Mouse (Mus musculus): Measurements from ENCODE around the gene Clgn.
A peak's percentile ranks its signal among the peaks of the same experiment; 100 is the strongest.

Clgn gene

GRCm38 (mm10) chr8:83389316-83390005, at the start of gene Clgn:
TSS of gene Clgn (plus strand) at chr8:83389867.
- peak; percentile 92 for DNase-seq

- DNase-seq = no peak
These were observed 47.6 kb upstream of the Clgn start for GRCm38 (mm10) chr8:83342076-83342475.

- peak; percentile 63 for DNase-seq
These were observed 47.0 kb upstream of the Clgn start for GRCm38 (mm10) chr8:83342693-83343092.

DNA sequence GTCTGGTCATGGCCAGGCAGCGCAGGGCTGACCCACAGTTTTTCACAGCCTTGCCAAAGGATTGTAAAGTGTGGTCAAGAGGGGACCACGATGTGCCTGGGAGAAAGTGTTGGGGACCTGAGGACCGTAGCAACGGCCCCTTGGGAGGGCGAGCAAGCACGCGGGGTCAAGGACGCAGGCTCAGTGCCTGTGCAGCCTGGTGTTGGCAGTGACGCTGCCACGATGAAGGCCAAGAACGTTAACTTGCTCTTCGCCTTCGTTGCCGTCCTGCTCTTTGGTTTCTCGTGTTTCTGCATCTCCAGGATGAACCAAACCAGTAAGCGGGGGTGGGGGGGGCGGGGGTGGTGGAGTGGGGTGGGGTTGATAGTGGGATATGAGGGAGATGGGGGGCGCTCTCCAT, 41.4 kb upstream of the Clgn start, which contains the start of gene Mgat4d:
Mgat4d (plus strand) TSS at position 209 of the 400 bp plus-strand sequence.
- DNase-seq = no peak

DNA sequence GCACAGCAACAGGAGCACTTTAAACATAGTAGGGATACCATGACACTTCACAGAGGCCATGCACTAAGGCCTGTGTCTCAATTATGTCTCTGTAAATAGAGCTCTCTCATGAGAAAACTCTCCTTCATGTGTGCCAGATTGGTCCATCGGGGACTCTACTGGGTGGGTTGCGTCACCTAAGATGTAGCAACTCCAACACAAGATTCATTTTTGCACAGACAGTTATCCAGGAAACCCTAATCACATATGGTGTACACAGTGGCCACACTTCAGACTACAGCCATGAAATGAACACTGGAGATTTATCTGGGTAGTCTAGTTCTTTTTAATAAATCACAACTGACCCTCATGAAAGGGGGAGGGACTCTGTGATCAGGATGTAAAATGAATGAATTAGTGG, 38.4 kb upstream of the Clgn start:
- DNase-seq = no peak

DNA sequence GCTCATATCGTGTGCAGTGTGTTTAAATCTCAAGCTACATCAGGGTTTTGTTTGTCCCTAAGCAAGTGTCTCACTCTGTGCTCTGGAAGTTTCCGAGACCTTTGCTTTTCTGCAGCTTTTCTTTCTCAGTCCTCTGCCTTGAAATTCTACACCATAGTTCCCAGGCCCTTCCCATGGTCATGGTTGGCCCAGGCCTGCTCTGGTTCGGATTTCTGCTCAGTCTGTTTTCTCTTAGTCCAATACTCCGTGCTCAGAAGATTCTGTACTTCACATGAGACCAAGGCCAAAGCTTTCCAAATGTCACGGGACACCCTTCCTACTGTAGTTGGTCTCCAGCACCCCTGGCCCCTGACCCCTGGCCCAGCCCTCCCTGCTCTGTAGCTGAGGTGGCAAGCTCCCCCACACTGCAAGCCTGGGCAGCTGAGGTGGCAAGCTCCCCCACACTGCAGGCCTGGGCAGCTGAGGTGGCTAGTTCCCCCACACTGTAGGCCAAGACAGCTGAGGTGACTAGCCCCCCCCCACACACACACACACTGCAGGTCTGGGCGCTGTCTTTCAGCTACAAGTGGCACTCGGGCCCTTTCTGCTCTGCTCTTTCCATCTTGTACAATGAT, 26.4 kb upstream of the Clgn start:
- DNase-seq = peak; percentile 6

GRCm38 (mm10) chr8:83377231-83377630, 12.4 kb upstream of the Clgn start:
- no peak for DNase-seq

DNA sequence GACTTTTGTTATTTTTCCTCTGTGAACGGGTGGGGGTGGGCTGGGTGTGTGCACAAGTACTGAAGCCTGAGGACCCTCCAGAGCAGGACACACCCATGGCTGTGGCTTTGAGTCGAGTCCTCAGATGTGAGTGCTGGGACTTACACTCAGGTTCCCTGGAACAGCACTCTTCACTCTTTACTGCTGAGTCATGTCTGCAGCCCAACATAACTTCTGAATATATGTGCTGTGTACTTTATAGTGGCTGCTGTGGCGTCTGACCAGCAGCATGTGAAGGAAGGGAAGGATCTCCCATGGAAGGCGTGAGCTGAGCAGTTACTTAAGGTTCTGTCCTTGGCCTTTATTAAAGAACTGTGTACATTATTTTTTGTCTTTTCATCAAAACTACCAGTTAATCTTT, 9.5 kb upstream of the Clgn start:
- DNase-seq = no peak

DNA sequence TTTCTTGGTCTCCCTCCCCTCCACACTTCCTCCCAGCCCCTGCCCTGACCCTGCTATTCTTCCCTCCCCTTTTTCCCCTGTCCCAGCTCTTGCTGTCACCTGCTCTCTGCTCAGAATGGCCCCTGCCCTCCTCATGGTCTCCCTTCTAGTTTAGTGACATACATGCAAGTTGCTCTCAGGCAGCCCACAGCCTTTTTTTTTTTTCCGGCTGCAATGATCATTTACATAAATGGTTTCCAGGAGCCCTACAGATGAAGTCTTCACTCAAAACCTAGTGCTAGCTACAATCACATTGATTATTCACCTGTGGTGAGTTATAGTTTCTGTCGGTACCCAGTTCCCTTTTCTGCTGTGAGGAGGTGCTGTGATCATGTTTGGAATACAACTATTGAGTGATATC, 8.7 kb upstream of the Clgn start:
- DNase-seq = no peak

GRCm38 (mm10) chr8:83382850-83383249, 6.8 kb upstream of the Clgn start:
- DNase-seq = no peak

GRCm38 (mm10) chr8:83390006-83390701, 487 bp downstream of the Clgn start:
- no peak for DNase-seq

DNA sequence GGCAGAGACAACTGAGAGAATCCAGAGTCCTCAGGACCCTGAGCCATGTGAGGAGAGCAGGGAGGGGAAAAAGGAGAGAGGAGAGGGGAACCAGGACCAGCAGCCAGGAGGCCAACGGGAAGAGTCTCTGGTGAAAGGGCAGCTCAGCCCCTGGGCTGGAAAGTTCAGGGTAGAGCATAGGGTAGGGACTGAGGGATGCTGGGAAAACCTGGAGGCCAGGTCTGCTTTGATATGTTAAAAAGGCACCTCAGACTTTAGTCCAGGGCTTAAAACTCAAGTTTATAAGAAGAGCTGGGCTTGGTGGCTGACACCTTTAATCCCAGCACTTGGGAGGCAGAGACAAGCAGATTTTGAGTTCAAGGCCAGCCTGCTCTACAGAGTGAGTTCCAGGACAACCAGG, 2.9 kb downstream of the Clgn start:
- no peak for DNase-seq

DNA sequence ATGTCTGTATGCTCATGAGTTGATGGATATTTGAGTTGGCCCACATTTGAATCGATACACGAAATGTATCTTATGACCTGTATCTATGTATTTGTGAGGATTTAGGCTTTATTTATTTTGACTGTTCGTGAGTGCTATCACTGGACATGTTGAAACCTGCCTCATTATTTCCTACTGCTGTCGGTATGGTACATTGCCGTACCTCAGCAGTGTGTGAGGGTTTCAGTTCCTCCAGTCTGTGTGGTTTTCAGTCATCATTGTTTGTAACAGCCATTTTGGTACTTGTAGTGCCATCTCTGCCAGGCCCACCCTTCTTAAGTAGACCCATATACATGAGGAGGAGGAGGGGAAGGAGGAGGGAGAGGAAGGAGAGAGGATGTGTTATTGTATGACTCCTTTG, 4.7 kb downstream of the Clgn start:
- no peak for DNase-seq

DNA sequence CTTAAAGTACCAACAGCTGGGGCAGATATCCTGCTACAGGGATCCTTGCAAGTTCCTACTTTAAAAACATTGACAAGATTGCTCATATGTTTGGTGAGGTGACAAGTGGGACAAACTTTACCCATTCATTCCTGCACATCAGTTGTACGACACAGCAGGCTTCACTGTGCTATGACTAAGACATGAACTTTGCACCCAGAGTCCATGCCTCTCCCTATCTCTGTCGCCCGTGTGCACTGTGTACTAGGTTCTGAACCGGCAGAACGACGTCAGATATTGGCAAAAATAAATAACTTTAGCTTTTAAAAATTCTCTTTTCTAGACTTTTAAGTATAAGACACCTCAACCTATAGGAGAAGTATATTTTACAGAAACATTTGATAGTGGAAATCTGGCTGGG, 7.0 kb downstream of the Clgn start:
- no peak for DNase-seq

DNA sequence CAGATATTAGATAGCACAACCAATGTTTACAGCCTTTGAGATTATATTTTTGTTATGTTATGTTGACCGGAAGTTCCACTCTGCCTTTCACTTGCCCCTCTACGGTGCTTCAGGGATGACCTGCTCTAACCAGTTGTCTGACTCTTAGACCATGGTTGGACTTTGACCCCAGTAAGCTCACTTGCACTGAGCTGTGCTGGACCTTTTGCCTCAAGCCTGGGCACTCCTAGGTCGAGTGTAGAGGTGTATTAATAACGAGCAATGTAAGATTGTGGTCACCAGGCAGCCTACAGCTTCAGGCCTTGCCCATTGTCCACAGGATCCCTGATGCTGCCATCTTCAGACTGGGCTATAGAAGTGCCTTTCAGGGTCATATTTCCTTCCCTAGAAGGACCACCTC, 8.1 kb downstream of the Clgn start:
- DNase-seq = no peak

- no peak for DNase-seq
These were observed 15.9 kb downstream of the Clgn start for GRCm38 (mm10) chr8:83405548-83405947.

DNA sequence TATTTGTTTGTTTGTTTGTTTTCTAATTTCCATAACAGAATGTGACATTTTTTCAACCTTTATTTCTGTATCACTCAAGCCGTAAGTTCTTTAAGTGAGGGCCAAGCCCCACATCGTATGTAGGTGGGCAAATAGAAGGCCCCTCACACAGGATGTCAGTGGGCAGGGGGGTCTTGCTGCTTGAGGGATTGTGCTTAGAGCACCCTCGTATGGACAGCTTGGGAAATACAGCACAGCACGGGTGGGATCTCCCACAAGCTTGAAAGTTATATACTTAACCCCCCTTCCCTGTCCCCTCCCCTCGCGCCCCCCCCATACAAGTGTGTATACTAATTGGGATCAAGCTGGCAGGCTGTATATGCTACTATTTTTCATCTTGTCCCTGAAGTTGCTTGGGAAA, 17.2 kb downstream of the Clgn start:
- peak; percentile 54 for DNase-seq

DNA sequence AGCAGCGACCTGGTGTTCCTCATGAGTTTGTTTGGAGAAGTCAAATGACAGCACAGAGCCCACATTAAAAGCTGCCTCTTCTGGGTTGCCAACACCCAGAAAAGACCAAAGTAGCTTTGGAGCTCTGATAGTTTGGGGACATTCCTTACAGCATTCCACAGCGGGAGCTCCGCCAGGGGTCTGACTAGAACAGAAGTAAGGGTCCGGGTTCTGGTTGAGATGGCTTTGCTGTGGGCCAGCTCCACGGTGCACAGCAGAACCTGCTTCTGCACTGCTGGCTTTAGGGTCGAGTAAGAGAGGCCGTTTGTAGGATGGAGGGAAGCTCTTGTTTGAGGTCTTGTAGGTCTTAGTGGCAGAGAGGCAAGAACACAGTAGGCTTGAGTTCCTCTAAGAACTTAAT, 18.8 kb downstream of the Clgn start:
- DNase-seq = no peak

GRCm38 (mm10) chr8:83416878-83417277, 27.2 kb downstream of the Clgn start:
- no peak for DNase-seq

DNA sequence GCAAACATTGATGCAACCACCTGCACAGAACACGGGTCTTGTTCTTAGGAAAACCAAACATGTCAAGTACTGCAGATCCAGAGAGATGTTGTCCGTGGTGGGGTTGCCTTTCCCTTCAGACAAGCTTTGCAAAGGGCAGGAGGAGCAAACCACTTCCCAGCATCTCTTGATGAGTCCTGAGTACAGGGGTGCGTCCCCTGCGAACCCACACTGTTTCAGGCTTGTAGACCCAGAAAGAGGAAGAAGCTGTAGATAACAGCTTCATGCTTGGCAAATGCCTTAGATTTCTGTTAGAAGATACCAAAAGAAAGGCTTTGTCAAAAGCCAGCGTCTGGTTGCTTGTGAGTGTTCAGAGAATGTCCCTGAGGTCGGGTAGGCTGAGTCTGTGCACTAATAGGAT, 28.3 kb downstream of the Clgn start:
- no peak for DNase-seq

DNA sequence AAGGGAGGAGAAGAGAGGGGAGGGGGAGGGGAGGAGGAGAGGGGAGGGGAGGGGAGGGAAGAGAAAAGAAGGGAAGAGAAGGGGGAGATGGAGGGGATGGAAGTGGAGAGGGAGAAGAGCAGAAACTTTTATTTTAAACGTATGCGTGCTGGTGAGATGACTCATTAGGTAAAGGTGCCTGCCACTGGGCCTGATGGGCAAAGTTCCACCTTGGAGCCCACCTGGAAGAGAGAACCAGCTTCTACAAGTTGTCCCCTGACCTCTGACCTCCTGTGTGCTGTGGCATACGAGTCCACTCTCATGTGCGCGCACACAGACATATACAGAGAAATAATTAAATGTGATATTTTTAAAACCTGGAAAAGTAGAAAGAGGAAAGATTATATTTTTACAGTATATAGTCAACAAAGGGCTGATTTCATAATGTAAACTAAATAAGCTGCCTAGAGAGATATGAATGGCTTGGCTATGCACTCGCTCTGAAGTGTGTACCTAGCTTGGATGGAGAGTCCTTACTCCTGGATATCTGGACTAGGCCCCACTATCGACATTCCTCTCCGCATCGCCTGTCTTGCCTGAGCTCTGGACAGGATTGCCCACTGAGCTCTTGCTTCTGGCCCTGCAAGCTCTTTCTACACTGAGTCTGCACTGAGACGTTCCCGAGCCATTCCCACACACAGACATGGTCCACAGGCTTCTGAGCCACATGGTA, 29.3 kb downstream of the Clgn start:
- DNase-seq = no peak

- no peak for DNase-seq
These were observed 31.7 kb downstream of the Clgn start for GRCm38 (mm10) chr8:83421354-83421753.

DNA sequence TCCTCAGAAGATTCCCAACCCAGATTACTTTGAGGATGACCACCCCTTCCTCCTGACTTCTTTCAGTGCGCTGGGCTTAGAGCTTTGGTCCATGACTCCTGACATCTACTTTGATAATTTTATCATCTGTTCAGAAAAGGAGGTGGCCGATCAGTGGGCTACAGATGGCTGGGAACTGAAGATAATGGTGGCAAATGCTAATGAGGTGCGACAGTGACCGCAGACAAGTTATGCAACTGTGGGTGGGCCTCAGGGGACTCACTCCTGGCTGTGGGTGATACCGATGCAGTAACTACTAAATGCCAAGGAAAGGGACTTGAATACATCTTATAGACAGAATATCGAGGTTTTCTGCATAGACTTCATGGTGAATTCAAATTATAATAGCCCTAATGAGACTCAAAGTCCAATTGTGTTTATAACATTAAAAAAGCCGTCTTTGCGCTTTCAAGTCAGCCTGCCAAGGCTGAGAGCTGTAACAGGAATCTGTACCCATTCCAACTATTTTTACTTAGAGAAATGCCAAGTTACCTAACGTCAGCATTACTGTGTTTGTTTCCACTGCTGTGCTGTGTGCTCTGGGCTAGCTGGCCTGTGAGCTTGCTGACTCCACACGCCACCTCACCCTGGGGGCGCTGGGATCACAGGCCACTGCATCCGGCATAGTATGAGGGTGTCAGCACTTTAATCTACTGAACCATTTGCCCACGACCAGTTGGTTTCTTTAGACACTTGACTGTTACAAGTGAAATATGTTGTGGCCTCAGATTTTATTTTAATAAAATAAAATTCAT, 33.6 kb downstream of the Clgn start:
- DNase-seq = no peak

Measured in embryo, embryonic 11 days (tissue).